ENCODE assay signal across 14 mouse cellular contexts in the genomic region with DNA sequence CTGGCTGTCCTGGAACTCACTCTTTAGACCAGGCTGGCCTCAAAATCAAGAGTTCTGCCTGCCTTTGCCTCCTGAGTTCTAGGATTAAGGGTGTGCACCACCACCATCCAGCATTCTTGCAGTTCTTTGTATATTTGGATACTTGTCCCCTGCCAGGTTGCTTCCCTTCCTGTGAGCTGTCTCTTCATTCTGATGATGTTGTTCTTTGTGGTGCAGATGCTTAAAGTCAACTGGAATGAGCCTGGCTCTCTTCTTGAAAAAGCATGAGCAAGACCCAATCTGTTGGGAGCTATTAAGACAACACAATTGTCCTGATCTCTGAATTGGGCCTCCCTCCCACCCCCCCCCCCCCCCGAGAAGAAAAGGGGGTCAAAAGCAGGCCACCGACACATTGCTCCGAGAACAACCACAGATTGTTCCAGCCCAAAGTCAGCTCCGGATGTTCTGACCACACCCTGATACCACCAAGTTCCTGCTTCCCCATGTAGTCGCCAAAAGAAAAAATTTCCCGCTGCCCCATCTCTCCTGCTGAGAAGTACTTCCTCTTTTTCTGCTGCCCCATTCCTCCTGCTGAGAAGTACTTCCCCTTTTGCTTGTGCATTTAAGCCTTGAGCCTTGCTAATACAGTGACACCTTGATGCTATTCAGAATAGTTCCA. TPM values are rescaled to one million over a fixed set of nuclear protein-coding genes. Genes with fewer than 3 reads are reported as not detected.
DNase-seq lines count a peak whose midpoint lies in the region; TF ChIP-seq lines count a peak whose summit lies in the region.
"Not testable (repeated sequence)": the region's sequence is repeated elsewhere in the genome, so short reads cannot be mapped to it uniquely, and the experiment has no call there.
"Had no signal": no experiment of that assay in that cellular context is flagged by ENCODE, and none has a peak within 500 bp of the region (broad histone marks: within the 10 kb centered on the region; RNA-seq: fewer than 3 reads in every experiment).

No protein-coding gene starts in this region.

- TF ChIP-seq CTCF in ES-Bruce4 (IDR thresholded peaks at IDR 0.05; ENCODE audit: low read depth, low read length) = not testable (repeated sequence)

- H3K27ac ChIP-seq in ES-Bruce4 (ENCODE audit: insufficient read depth, low read length) (peak overlapping the region; percentile 68), ES-E14 (ENCODE audit: insufficient read depth, low read depth, low read length, poor library complexity, severe bottlenecking) (peak overlapping the region; percentile 94; the same call in 1 of the 2 replicates)

- not testable (repeated sequence) for TF ChIP-seq EP300 in ES-Bruce4 (IDR thresholded peaks at IDR 0.05; ENCODE audit: insufficient read depth, low read depth, low read length)

- not testable (repeated sequence) for H3K4me3 ChIP-seq in ES-Bruce4 (ENCODE audit: low read depth, low read length); ES-E14 (ENCODE audit: insufficient read depth in 1 of 2, low read depth in 1 of 2, low read length in 2 of 2, poor library complexity in 1 of 2, severe bottlenecking in 1 of 2)

- H3K9ac ChIP-seq in ES-Bruce4 (ENCODE audit: low read depth, poor library complexity, severe bottlenecking); ES-E14 (ENCODE audit: insufficient read depth, low read depth, low read length, poor library complexity, severe bottlenecking): not testable (repeated sequence)

- TF ChIP-seq POLR2A in ES-Bruce4 (IDR thresholded peaks at IDR 0.05; ENCODE audit: insufficient read depth, low read length) = not testable (repeated sequence)

- H3K4me1 ChIP-seq in ES-Bruce4 (ENCODE audit: control insufficient read depth, insufficient read depth, low read length) = not testable (repeated sequence)
- peaks cover 10 to 18% of the 10 kb centered on the region in 2 experiments for H3K4me1 ChIP-seq in ES-E14 (ENCODE audit: control insufficient read depth in 2 of 2, insufficient read depth in 2 of 2, low read length in 2 of 2, poor library complexity in 1 of 2)

- in situ Hi-C loops in ES-E14 (cut with MboI; ENCODE audit: low sequenced_read_pairs in 2 of 2, unreplicated experiment in 2 of 2) = not testable (repeated sequence)

- not testable (repeated sequence) for H3K9me3 ChIP-seq in ES-Bruce4 (replicated peaks; ENCODE audit: control insufficient read depth, insufficient read depth, low read length, poor library complexity, severe bottlenecking); ES-E14 (ENCODE audit: control insufficient read depth, insufficient read depth, low read depth, low read length)

- not testable (repeated sequence) for H3K36me3 ChIP-seq in ES-Bruce4 (ENCODE audit: control insufficient read depth, insufficient read depth, low read length, poor library complexity, severe bottlenecking); ES-E14 (ENCODE audit: control insufficient read depth, insufficient read depth, low read length, poor library complexity, severe bottlenecking)

- peak; percentile 57 for DNase-seq in A20 (ENCODE audit: low read depth, low spot score)
- peak; percentile 87 for DNase-seq in ES-CJ7 (ENCODE audit: low read depth, low spot score)
- not testable (repeated sequence) for DNase-seq in ES-E14 (ENCODE audit: low read depth, low spot score)
- DNase-seq in R1 (ENCODE audit: low read depth, low spot score) = peak; percentile 99
- DNase-seq in ZHBTc4 (ENCODE audit: low read depth, low spot score) = peak; percentile 85
- peak; percentile 57 for DNase-seq in heart, adult 11 months

- H3K27me3 ChIP-seq in ES-Bruce4 (ENCODE audit: control insufficient read depth, insufficient read depth, low read length, poor library complexity, severe bottlenecking) = not testable (repeated sequence)

RNA-seq across cellular contexts. Expression of gene Cckar, which starts 33.9 kb away (rescaled TPM):
- not detected in 2 replicates for polyA plus RNA-seq in ES-Bruce4 (2011; ENCODE audit: insufficient read depth, insufficient read length, low read depth, missing spikeins)
- total RNA-seq in ES-E14 (2012; rRNA removed) = not detected in 2 replicates
- total RNA-seq: CH12.LX, MEL had no signal
- polyA plus RNA-seq: activated CD4-positive, CD25-positive, alpha-beta regulatory T cell, adult 4 months; C2C12; CD4-positive, CD25-positive, alpha-beta regulatory T cell, adult 4 months; G1E; Patski had no signal
